Mouse (Mus musculus): Measurements from ENCODE around the gene Usp12. TPM values are rescaled to one million over a fixed set of nuclear protein-coding genes. Genes with fewer than 3 reads are reported as not detected.

The Usp12 gene
- polyA plus RNA-seq, 1 experiment from 2014 or later = 13.8 TPM

DNA sequence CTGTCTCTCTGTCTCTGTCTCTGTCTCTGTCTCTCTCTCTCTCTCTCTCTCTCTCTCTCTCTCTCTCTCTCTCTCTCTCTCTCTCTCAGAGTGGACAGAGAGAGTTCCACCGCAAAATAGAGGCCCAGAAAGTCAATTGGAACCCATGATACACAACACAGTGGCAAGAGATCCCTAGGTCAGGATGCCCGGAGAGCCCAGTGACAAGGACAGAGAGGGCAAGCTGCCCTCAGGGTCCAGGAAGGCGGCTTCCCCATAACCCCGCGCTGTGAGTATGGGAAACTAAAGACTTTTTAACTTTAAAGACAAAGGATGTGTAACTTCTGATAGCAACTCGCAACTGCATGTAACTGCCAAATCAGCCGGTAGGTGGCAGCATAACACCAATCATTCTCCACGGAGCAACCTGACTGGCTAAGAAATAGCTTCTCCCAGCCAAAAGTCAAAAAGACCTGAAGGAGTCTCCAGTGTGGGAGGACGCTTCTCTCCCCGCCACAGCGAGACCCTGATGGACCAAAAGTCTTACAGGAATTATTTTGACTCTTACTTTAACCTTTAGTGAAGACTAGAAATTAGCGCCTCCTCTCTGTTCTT lies 88.9 kb downstream of the Usp12 start:
- no peaks in the 10 kb centered on the region for H3K9me3 ChIP-seq
- peak; percentile 63 for ATAC-seq
- H3K36me3 ChIP-seq = no peaks in the 10 kb centered on the region
- no peak overlapping the region for H3K27ac ChIP-seq
- 0 out of 2 replicates have a peak, but pooled peaks cover 9% of the 10 kb centered on the region for H3K4me1 ChIP-seq (replicated peaks)
- no peaks in the 10 kb centered on the region for H3K27me3 ChIP-seq
- H3K9ac ChIP-seq (replicated peaks) = no peak overlapping the region
- H3K4me2 ChIP-seq (replicated peaks) = no peak overlapping the region
- WGBS = 12% methylated on average over 12 of the region's 12 CpGs
- no peak overlapping the region for H3K4me3 ChIP-seq (replicated peaks)

DNA sequence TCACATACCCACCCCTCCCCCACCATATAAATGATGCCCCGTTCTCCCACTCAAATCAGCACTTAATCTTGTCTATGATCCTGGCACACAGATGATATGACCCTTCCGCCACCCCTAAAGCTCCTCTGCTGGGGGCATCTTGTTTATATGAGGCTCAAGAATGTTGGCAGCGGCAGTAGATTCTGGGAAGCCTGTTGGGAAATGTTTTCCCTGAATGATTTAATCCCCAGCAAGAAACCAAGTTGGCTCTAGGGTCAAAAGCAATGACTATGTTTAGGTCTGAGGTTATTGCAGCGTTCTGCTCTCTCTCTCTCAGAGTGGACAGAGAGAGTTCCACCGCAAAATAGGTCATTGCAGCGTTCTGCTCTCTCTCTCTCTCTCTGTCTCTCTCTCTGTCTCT lies 89.4 kb downstream of the Usp12 start:
- Histone ChIP-seq H3K9me3 (no peaks in the 10 kb centered on the region), H3K4me2 (replicated peaks) (no peak overlapping the region), H3K36me3 (no peaks in the 10 kb centered on the region), H3K4me1 (replicated peaks) (0 out of 2 replicates have a peak, but pooled peaks cover 9% of the 10 kb centered on the region), H3K9ac (replicated peaks) (no peak overlapping the region), H3K27me3 (no peaks in the 10 kb centered on the region), H3K4me3 (replicated peaks) (no peak overlapping the region), H3K27ac (no peak overlapping the region)
- no peak for ATAC-seq
- 79% methylated on average over 6 of the region's 6 CpGs for WGBS

DNA sequence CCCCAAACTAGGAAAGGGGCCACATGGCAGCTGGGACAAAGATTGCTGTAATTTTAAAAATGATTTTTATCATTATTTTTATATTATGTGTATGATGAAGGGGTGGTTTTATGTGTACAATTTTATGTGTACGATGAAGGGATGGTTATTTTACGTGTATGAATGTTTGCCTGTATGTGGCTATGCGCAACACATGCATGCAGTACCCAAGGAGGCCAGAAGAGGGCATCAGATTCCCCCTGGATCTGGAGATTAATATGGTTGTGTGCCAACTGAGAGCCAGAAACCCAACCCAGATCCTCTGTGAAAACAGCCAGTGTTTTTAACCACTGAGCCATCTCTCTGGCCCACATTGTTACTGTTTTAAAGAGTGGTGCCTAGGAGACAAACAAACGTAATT lies 90.6 kb downstream of the Usp12 start:
- WGBS = 95% methylated on average over 4 of the region's 4 CpGs
- Histone ChIP-seq H3K27ac (no peak overlapping the region), H3K36me3 (no peaks in the 10 kb centered on the region), H3K27me3 (no peaks in the 10 kb centered on the region), H3K9ac (replicated peaks) (no peak overlapping the region), H3K4me2 (replicated peaks) (no peak overlapping the region), H3K9me3 (no peaks in the 10 kb centered on the region), H3K4me3 (replicated peaks) (no peak overlapping the region), H3K4me1 (replicated peaks) (0 out of 2 replicates have a peak, but pooled peaks cover 5% of the 10 kb centered on the region)
- ATAC-seq = no peak

DNA sequence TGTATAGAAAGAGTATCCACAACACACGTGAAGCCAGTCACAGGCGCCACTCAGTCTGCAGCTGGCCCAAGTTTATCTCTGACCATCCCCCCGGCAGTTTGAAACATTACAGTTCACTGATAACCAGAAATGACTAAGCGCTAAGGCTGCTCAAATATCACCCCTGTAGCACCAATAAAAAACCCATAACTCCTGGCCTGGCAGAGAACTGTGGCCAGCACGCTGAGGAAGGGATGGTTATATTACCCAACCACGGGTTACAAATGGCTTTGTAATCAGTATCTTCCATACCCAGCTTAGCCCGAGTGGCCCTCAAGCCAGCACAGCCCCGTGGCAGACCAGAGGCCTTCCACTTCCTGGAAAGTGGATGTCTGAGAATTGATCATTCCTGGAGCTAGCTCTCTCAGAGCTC lies 91.1 kb downstream of the Usp12 start:
- Histone ChIP-seq H3K9ac (replicated peaks) (no peak overlapping the region), H3K4me1 (replicated peaks) (0 out of 2 replicates have a peak, but pooled peaks cover 5% of the 10 kb centered on the region), H3K27me3 (no peaks in the 10 kb centered on the region), H3K27ac (no peak overlapping the region), H3K9me3 (no peaks in the 10 kb centered on the region), H3K4me2 (replicated peaks) (no peak overlapping the region), H3K4me3 (replicated peaks) (no peak overlapping the region), H3K36me3 (no peaks in the 10 kb centered on the region)
- no peak for ATAC-seq
- WGBS = 91% methylated on average over 8 of the region's 8 CpGs

DNA sequence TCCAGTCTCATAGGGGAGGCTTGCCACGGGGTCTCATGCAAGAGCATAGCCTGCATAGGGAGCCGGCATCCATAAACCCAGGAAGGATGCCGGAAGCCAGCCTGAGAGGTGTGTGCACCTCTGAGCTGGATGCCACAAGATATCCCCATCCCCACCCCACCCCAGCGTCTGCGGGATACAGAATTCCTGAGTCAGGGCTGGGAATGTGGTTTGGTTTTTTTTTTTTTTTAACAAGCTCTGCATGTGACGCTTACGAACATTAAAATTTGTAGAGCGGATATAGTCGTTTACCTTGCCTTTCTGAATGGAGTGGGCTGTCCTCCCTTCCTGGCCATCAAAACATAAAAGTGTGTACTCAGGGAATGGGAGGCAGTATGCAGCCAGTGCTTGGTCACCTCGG lies 94.7 kb downstream of the Usp12 start:
- Histone ChIP-seq H3K36me3 (no peaks in the 10 kb centered on the region), H3K4me1 (replicated peaks) (no peaks in the 10 kb centered on the region), H3K27ac (no peak overlapping the region), H3K27me3 (no peaks in the 10 kb centered on the region), H3K9me3 (no peaks in the 10 kb centered on the region), H3K4me3 (replicated peaks) (no peak overlapping the region), H3K4me2 (replicated peaks) (no peak overlapping the region), H3K9ac (replicated peaks) (no peak overlapping the region)
- ATAC-seq = no peak
- WGBS = 88% methylated on average over 10 of the region's 10 CpGs

DNA sequence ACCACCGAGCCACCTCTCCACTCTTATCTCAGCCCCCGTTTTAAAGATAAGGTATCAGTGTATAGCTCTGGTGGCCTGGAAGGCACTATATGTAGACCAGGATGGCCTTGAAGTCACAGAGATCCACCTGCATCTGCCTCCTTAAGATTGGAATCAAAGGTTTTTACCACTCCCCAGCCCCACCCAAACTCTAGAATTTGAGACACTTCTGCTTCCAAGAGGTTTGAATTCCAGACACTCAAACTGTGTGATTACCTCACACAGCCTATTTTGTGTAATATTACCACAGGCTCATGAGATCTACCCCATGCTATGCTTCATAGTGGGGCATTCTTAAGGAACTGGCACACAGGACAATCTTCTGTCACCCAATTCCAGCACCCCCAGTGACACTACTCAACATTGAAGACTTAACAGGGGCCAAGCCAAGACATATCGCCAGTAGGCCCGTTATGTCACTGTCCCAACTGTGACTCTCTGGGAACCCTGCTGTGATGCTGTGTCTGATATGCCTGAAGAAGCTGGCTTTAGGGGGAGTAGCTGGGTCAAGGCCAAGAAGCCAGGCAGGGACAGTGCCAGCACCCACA lies 95.3 kb downstream of the Usp12 start:
- no peaks in the 10 kb centered on the region for H3K36me3 ChIP-seq
- no peak for ATAC-seq
- H3K4me1 ChIP-seq (replicated peaks) = no peaks in the 10 kb centered on the region
- no peak overlapping the region for H3K4me3 ChIP-seq (replicated peaks)
- no peak overlapping the region for H3K9ac ChIP-seq (replicated peaks)
- H3K4me2 ChIP-seq (replicated peaks) = no peak overlapping the region
- no peaks in the 10 kb centered on the region for H3K9me3 ChIP-seq
- 87% methylated on average over 4 of the region's 4 CpGs for WGBS
- H3K27me3 ChIP-seq = no peaks in the 10 kb centered on the region
- no peak overlapping the region for H3K27ac ChIP-seq

DNA sequence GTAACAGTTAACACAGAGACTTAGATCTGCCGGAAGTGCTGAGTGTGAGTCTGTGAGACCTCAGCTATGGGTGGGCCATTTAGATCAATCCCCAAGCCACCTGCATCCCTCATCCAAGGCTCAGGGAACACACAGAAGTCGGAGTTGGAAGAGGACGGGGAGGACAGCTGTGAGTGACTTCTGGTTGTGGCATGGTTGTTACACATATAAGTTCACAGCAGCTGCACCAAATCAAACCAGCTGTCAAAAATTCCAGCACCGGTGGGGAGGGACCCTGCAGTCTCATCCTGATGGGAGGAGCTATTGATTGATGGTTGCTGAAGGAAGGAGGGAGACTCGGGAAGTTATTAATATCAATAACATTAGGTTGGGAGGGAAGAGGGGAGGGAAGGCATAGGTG lies 99.3 kb downstream of the Usp12 start:
- Histone ChIP-seq H3K9me3 (no peaks in the 10 kb centered on the region), H3K4me3 (replicated peaks) (no peak overlapping the region), H3K4me1 (replicated peaks) (peaks cover 10% of the 10 kb centered on the region), H3K27me3 (no peaks in the 10 kb centered on the region), H3K9ac (replicated peaks) (no peak overlapping the region), H3K36me3 (no peaks in the 10 kb centered on the region), H3K4me2 (replicated peaks) (no peak overlapping the region), H3K27ac (no peak overlapping the region)
- WGBS = 81% methylated on average over 5 of the region's 5 CpGs
- ATAC-seq = no peak

DNA sequence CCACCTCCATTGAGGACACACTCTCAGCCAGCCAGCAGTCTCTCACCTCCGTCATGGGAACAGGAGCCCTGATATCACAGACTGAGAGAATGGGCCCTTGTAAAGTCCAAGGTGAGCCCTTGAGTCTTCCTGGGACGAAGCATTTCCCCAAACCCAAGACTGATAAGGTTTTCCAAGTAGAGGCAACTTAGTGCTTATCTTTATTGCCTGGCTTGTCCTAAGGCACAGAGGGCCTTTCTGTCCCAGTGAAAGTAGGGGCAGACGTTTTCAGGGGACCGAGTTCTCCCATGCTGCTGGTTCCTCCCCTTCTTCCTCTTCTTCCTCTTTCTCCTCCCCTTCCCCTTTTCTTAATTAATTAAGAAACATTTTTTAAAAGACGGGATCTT lies 101.8 kb downstream of the Usp12 start:
- Histone ChIP-seq H3K4me3 (replicated peaks) (no peak overlapping the region), H3K4me1 (replicated peaks) (peaks cover 10% of the 10 kb centered on the region), H3K4me2 (replicated peaks) (no peak overlapping the region), H3K27ac (no peak overlapping the region), H3K36me3 (no peaks in the 10 kb centered on the region), H3K9ac (replicated peaks) (no peak overlapping the region), H3K9me3 (no peaks in the 10 kb centered on the region), H3K27me3 (0 out of 2 replicates have a peak, but pooled peaks cover 6% of the 10 kb centered on the region)
- no peak for ATAC-seq
- 84% methylated on average over 5 of the region's 5 CpGs for WGBS

DNA sequence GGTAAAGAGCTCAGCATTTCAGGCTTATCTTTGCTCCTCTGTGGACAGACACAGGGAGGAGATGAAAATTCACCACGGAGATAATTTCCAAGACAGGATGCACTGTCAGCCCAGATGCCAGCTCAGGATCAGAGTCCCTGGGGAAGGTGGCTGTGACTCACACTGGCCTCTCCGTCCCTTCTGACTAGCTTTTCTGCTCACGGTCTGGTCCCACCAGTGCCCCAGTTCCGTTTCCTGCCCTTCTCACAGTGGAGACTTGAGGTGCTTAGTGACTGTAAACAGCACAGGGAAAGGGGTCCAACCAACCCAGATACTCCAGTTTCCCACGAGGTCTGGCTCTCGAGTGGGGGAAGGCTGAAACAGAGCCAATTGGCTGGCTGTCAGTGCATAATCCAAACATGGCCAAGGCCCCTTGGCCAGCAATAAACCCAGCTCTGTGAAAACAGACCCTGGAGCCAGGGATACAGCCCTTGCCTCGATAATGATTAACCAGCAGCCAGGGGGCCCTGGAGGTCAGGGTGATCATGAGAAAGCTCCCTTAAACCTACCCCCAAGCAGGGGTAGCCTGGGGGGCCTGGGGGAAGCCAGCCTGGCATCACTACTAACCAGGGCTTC lies 102.3 kb downstream of the Usp12 start:
- Histone ChIP-seq H3K9me3 (no peaks in the 10 kb centered on the region), H3K36me3 (no peaks in the 10 kb centered on the region), H3K27ac (no peak overlapping the region), H3K4me3 (replicated peaks) (no peak overlapping the region), H3K27me3 (0 out of 2 replicates have a peak, but pooled peaks cover 6% of the 10 kb centered on the region), H3K9ac (replicated peaks) (no peak overlapping the region), H3K4me2 (replicated peaks) (no peak overlapping the region), H3K4me1 (replicated peaks) (peaks cover 10% of the 10 kb centered on the region)
- ATAC-seq = no peak; the same call in 1 of the 2 replicates
- WGBS = 61% methylated on average over 7 of the region's 7 CpGs

DNA sequence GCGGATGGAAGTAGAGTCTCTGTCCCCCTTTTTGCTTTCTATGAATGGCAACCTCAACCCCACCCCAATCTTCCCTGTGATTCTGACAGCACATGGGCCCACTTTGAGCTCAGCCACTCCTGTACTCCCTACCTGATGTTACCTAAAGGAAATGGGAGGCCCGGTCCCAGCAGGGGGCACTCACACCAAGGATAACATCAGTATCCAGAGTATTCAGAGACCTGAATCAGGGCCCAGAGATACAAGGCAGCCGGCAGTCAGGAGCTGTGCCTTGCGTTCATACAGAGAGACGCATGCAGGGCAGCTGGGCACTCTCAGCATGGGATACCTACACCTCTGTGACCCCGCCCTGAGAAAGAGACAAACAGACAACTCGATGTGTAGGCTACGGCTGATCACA lies 103.1 kb downstream of the Usp12 start:
- Histone ChIP-seq H3K36me3 (no peaks in the 10 kb centered on the region), H3K4me3 (replicated peaks) (no peak overlapping the region), H3K4me1 (replicated peaks) (peaks cover 10% of the 10 kb centered on the region), H3K9ac (replicated peaks) (no peak overlapping the region), H3K27ac (no peak overlapping the region), H3K4me2 (replicated peaks) (no peak overlapping the region), H3K9me3 (no peaks in the 10 kb centered on the region), H3K27me3 (0 out of 2 replicates have a peak, but pooled peaks cover 6% of the 10 kb centered on the region)
- ATAC-seq = no peak
- 80% methylated on average over 8 of the region's 8 CpGs for WGBS

DNA sequence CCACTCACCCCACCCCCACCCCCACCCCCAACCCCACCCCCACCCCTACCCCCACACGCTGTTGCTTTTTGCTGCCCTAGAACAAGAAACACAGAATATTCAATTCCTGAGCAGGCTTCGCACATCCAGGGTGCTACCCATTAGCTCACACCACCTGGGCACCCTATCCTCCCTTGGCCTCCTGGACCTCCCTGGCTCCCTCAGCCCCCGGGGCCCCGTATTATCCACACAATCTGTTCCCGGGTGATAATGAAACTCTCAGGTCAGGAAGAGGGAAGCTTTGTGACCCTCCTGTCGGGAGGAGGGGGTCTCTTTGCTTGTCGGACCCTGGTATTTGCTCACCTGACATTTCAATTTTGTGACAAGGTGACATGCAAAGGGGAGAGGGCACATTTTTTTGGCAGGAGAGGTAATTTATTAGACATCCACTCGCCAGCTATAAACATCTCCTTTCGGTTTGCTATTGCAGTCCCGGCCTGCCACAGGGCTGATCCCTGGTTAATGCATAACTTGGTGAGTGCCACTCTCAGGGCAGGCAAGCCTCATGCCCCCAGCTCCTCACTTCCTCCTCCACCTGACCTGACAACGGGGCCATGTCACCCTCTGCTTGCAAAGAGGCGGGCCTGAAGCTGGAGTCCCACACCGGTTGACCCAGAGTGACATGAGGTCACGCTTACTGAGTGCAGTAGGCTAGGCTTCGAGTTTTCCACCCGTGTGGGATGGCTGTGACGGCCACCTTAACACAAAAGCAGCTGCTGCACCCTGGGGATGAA lies 107.1 kb downstream of the Usp12 start:
- 56% methylated on average over 17 of the region's 17 CpGs for WGBS
- Histone ChIP-seq H3K36me3 (no peaks in the 10 kb centered on the region), H3K9me3 (no peaks in the 10 kb centered on the region), H3K4me3 (replicated peaks) (no peak overlapping the region), H3K27me3 (peaks cover 28% of the 10 kb centered on the region), H3K9ac (replicated peaks) (no peak overlapping the region), H3K4me2 (replicated peaks) (no peak overlapping the region), H3K4me1 (replicated peaks) (peaks cover 17% of the 10 kb centered on the region), H3K27ac (no peak overlapping the region)
- ATAC-seq = no peak

DNA sequence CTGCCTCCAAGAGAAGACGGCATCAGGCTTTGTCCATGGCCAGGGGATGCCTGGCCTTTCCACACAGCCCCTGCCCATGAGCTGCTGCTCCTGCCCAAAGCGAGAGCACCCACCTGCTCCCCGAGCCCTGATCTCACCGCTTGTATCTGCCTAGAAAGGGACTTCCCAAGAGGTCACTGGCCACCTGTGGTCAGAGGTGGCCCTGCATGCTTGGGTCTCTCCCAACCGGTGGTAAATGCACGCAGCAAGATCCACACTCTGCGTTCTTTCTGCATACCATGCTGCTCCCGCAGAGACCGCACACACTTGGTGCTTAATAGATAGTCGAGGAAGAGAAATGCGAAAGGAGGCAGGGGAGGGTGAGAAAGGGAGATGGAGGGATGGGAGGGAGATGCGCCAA lies 107.9 kb downstream of the Usp12 start:
- no peak overlapping the region for H3K27ac ChIP-seq
- no peaks in the 10 kb centered on the region for H3K36me3 ChIP-seq
- no peaks in the 10 kb centered on the region for H3K9me3 ChIP-seq
- no peak overlapping the region for H3K9ac ChIP-seq (replicated peaks)
- ATAC-seq = no peak
- no peak overlapping the region for H3K4me3 ChIP-seq (replicated peaks)
- 85% methylated on average over 12 of the region's 12 CpGs for whole genome bisulfite sequencing
- no peak overlapping the region for H3K4me2 ChIP-seq (replicated peaks)
- peaks cover 9% of the 10 kb centered on the region for H3K4me1 ChIP-seq (replicated peaks)
- peaks cover 34% of the 10 kb centered on the region for H3K27me3 ChIP-seq
